9 mouse cellular contexts compared by ENCODE assay signal in the genomic region with DNA sequence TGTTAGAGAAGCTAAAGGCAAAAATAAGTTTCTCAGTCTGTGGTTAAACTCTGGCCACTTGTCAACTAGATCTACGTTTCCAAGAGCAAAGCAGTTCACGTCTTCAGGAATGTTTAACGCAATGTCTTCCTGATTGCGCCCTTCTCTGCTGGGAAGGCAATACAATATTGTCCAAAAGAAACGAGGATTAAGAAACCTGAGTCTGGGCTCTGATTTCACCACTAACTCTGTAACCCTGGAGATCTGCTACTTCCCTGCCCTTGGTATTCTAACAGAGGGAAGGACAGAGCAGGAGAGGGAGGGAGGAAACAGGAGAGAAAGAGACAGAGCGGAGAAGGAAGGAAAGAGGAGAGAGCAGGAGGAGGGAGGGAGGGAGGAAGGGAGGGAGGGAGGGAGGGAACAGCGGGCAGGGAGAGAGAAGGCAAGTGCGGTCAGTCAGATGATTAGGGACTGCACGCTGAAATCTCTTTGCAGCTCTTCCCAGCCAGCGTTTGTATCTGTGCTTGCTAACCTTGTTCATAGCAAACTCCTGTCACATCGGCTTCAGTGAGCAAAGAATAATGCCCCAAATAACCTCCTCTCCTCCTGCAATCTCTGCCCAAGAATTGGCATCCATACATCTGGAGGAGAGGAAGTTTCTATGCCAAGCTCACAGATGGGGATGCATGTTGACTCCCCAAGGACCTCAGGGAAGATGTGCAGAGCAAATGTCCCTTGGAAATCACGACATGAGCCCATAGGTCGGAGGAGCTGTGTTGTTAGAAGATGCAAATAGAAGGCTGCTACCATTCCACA. TPM values are rescaled to one million over a fixed set of nuclear protein-coding genes. Genes with fewer than 3 reads are reported as not detected.
DNase-seq lines count a peak whose midpoint lies in the region; ATAC-seq and TF ChIP-seq lines count a peak whose summit lies in the region.
"Had no signal": no experiment of that assay in that cellular context is flagged by ENCODE, and none has a peak within 500 bp of the region (broad histone marks: within the 10 kb centered on the region; RNA-seq: fewer than 3 reads in every experiment).

No protein-coding gene starts in this region.

- no peaks in the 10 kb centered on the region for H3K79me2 ChIP-seq in myocyte (ENCODE audit: control insufficient read depth, insufficient read depth)

- no peak overlapping the region for H3K27ac ChIP-seq in hindbrain, embryonic 13.5 days
- no peak overlapping the region for H3K27ac ChIP-seq in hindbrain, embryonic 11.5 days (ENCODE audit: low read depth, low read length)
- no peak overlapping the region for H3K27ac ChIP-seq in embryonic facial prominence, embryonic 11.5 days (replicated peaks; ENCODE audit: low read depth, low read length)
- no peak overlapping the region for H3K27ac ChIP-seq in hindbrain, embryonic 15.5 days (replicated peaks)

- peak overlapping the region; percentile 33; the same call in 1 of the 2 replicates for H3K4me2 ChIP-seq in hindbrain, embryonic 13.5 days
- H3K4me2 ChIP-seq in hindbrain, embryonic 11.5 days (replicated peaks; ENCODE audit: low read depth, low read length), result no peak overlapping the region
- peak overlapping the region; percentile 21; the same call in 1 of the 2 replicates for H3K4me2 ChIP-seq in embryonic facial prominence, embryonic 11.5 days (ENCODE audit: low read depth, low read length)
- H3K4me2 ChIP-seq in hindbrain, embryonic 15.5 days, result peak overlapping the region; percentile 35
- peak overlapping the region; percentile 18 for H3K4me2 ChIP-seq in myocyte (ENCODE audit: low read depth)

- peak overlapping the region; percentile 39; the same call in 1 of the 2 replicates for H3K9ac ChIP-seq in hindbrain, embryonic 13.5 days
- no peak overlapping the region for H3K9ac ChIP-seq in hindbrain, embryonic 11.5 days (ENCODE audit: low read depth, low read length)
- H3K9ac ChIP-seq in embryonic facial prominence, embryonic 11.5 days (replicated peaks; ENCODE audit: low read length), result no peak overlapping the region
- no peak overlapping the region for H3K9ac ChIP-seq in hindbrain, embryonic 15.5 days

- H3ac ChIP-seq in myocyte (ENCODE audit: control insufficient read depth, insufficient read length), result no peak overlapping the region

- peaks cover 4% of the 10 kb centered on the region for H3K4me1 ChIP-seq in hindbrain, embryonic 13.5 days (replicated peaks)
- H3K4me1 ChIP-seq in hindbrain, embryonic 11.5 days (replicated peaks; ENCODE audit: control insufficient read depth, insufficient read depth, low read length), result no peaks in the 10 kb centered on the region
- no peaks in the 10 kb centered on the region for H3K4me1 ChIP-seq in embryonic facial prominence, embryonic 11.5 days (ENCODE audit: control insufficient read depth, insufficient read depth, low read length)
- H3K4me1 ChIP-seq in hindbrain, embryonic 15.5 days (replicated peaks), result peaks cover 7% of the 10 kb centered on the region; the same call in 1 of the 2 replicates

- no peak for TF ChIP-seq POLR2A in myocyte (IDR thresholded peaks at IDR 0.05; ENCODE audit: insufficient read length, low read depth)

- no peak overlapping the region for H3K4me3 ChIP-seq in hindbrain, embryonic 13.5 days
- no peak overlapping the region for H3K4me3 ChIP-seq in hindbrain, embryonic 11.5 days (ENCODE audit: low read depth, low read length)
- no peak overlapping the region for H3K4me3 ChIP-seq in embryonic facial prominence, embryonic 11.5 days (ENCODE audit: low read depth, low read length)
- H3K4me3 ChIP-seq in hindbrain, embryonic 15.5 days, result no peak overlapping the region
- no peak overlapping the region for H3K4me3 ChIP-seq in myocyte

- no peak for DNase-seq in hindbrain, embryonic 11.5 days (ENCODE audit: low spot score)
- no peak for DNase-seq in embryonic facial prominence, embryonic 11.5 days (ENCODE audit: low spot score)
- DNase-seq in urinary bladder, postnatal 14 days (ENCODE audit: low spot score), result no peak
- DNase-seq: layer of hippocampus, adult 9-11 months had no signal

- no peak for ATAC-seq in hindbrain, embryonic 13.5 days (ENCODE audit: low FRiP score)
- no peak for ATAC-seq in hindbrain, embryonic 11.5 days (ENCODE audit: low FRiP score)
- ATAC-seq in embryonic facial prominence, embryonic 11.5 days (replicated peaks; ENCODE audit: insufficient number of reproducible peaks, low FRiP score, low TSS enrichment, low read depth), result no peak
- no peak for ATAC-seq in hindbrain, embryonic 15.5 days (ENCODE audit: low FRiP score, low read depth)
- ATAC-seq in megakaryocyte, adult 5-6 weeks (ENCODE audit: poor library complexity, severe bottlenecking), result no peak

- no peaks in the 10 kb centered on the region for H3K9me3 ChIP-seq in hindbrain, embryonic 13.5 days
- H3K9me3 ChIP-seq in hindbrain, embryonic 11.5 days (ENCODE audit: control insufficient read depth, low read length), result no peaks in the 10 kb centered on the region
- H3K9me3 ChIP-seq in embryonic facial prominence, embryonic 11.5 days (replicated peaks; ENCODE audit: control insufficient read depth, low read length), result no peaks in the 10 kb centered on the region
- no peaks in the 10 kb centered on the region for H3K9me3 ChIP-seq in hindbrain, embryonic 15.5 days

- H3K27me3 ChIP-seq in hindbrain, embryonic 13.5 days, result peaks cover 5% of the 10 kb centered on the region; the same call in 1 of the 2 replicates
- H3K27me3 ChIP-seq in hindbrain, embryonic 11.5 days (ENCODE audit: control insufficient read depth, insufficient read depth, low read length), result no peaks in the 10 kb centered on the region
- H3K27me3 ChIP-seq in embryonic facial prominence, embryonic 11.5 days (ENCODE audit: control insufficient read depth, insufficient read depth, low read length), result no peaks in the 10 kb centered on the region
- H3K27me3 ChIP-seq in hindbrain, embryonic 15.5 days, result no peaks in the 10 kb centered on the region
- peaks cover 14% of the 10 kb centered on the region for H3K27me3 ChIP-seq in myocyte (ENCODE audit: control insufficient read depth, insufficient read depth, insufficient read length)

- WGBS in hindbrain, embryonic 13.5 days, result 23% methylated on average over 12 of the region's 13 CpGs
- 27% methylated on average over 12 of the region's 13 CpGs for WGBS in hindbrain, embryonic 11.5 days
- 16% methylated on average over 13 of the region's 13 CpGs for WGBS in embryonic facial prominence, embryonic 11.5 days
- WGBS in hindbrain, embryonic 15.5 days, result 24% methylated on average over 13 of the region's 13 CpGs

- no peaks in the 10 kb centered on the region for H3K36me3 ChIP-seq in hindbrain, embryonic 13.5 days
- H3K36me3 ChIP-seq in hindbrain, embryonic 11.5 days (ENCODE audit: control insufficient read depth, insufficient read depth, low read length), result no peaks in the 10 kb centered on the region
- no peaks in the 10 kb centered on the region for H3K36me3 ChIP-seq in embryonic facial prominence, embryonic 11.5 days (replicated peaks; ENCODE audit: control insufficient read depth, insufficient read depth, low read depth, low read length)
- H3K36me3 ChIP-seq in hindbrain, embryonic 15.5 days, result no peaks in the 10 kb centered on the region
- H3K36me3 ChIP-seq in myocyte (ENCODE audit: control insufficient read depth, insufficient read depth), result no peaks in the 10 kb centered on the region

TF ChIP-seq in myocyte, 11 proteins besides CTCF, POLR2A, EP300 and RAD21:
- TF ChIP-seq MYOG (IDR thresholded peaks at IDR 0.05; ENCODE audit: control insufficient read depth in 1 of 3, insufficient read depth in 1 of 3, insufficient read length in 2 of 3, low read depth in 2 of 3) (no peak), MYOD1 (IDR thresholded peaks at IDR 0.05; ENCODE audit: control insufficient read depth in 1 of 3, insufficient read length in 2 of 3, low read depth in 2 of 3) (no peak), USF1 (IDR thresholded peaks at IDR 0.05; ENCODE audit: low read depth) (no peak), REST (IDR thresholded peaks at IDR 0.05; ENCODE audit: insufficient read depth, insufficient read length) (no peak), TCF3 (IDR thresholded peaks at IDR 0.05; ENCODE audit: insufficient read length, low read depth) (no peak), POLR2AphosphoS2 (IDR thresholded peaks at IDR 0.05; ENCODE audit: insufficient read length, low read depth) (no peak), SRF (IDR thresholded peaks at IDR 0.05; ENCODE audit: control insufficient read depth, insufficient read length, low read depth) (no peak), TCF12 (IDR thresholded peaks at IDR 0.05; ENCODE audit: insufficient read depth, poor library complexity, severe bottlenecking) (no peak), E2F4 (IDR thresholded peaks at IDR 0.05; ENCODE audit: insufficient read depth) (no peak), MAX (IDR thresholded peaks at IDR 0.05; ENCODE audit: low read depth) (no peak), CEBPB (IDR thresholded peaks at IDR 0.05; ENCODE audit: insufficient read depth, poor library complexity, severe bottlenecking) (no peak)

RNA-seq across cellular contexts. Expression of a gene that starts 23.3 kb away (rescaled TPM):
- 18.4 and 19.3 TPM in 2 replicates for polyA plus RNA-seq in hindbrain, embryonic 13.5 days (2015; fragmentation: Nextera tagmentation; extraction: Ambion mirVana)
- 25.4 and 27.4 TPM in 2 replicates for polyA plus RNA-seq in hindbrain, embryonic 11.5 days (2014; fragmentation: Nextera tagmentation; extraction: Ambion mirVana)
- 30.8 and 34.8 TPM in 2 replicates for polyA plus RNA-seq in embryonic facial prominence, embryonic 11.5 days (2014; fragmentation: Nextera tagmentation; extraction: Ambion mirVana)
- polyA plus RNA-seq in hindbrain, embryonic 15.5 days (2015; fragmentation: Nextera tagmentation; extraction: Ambion mirVana), result 16.2 and 18.3 TPM in 2 replicates
- 7.2 TPM for polyA plus RNA-seq in myocyte (2012; fragmentation: generic; extraction: Trizol)
- total RNA-seq in megakaryocyte, adult 5-6 weeks (2015), result 30.0 and 34.6 TPM in 2 replicates
- 25.7 and 33.0 TPM in 2 replicates for total RNA-seq in megakaryocyte, adult 5-6 weeks (2017)

RNA-seq across cellular contexts. Expression of a gene that starts 35.3 kb away (rescaled TPM):
- polyA plus RNA-seq in hindbrain, embryonic 13.5 days (2015; fragmentation: Nextera tagmentation; extraction: Ambion mirVana), result 7.0 and 7.3 TPM in 2 replicates
- 1.2 and 2.9 TPM in 2 replicates for polyA plus RNA-seq in hindbrain, embryonic 11.5 days (2014; fragmentation: Nextera tagmentation; extraction: Ambion mirVana)
- polyA plus RNA-seq in embryonic facial prominence, embryonic 11.5 days (2014; fragmentation: Nextera tagmentation; extraction: Ambion mirVana), result 0.88 and 2.2 TPM in 2 replicates
- 8.3 and 10.7 TPM in 2 replicates for polyA plus RNA-seq in hindbrain, embryonic 15.5 days (2015; fragmentation: Nextera tagmentation; extraction: Ambion mirVana)
- polyA plus RNA-seq in myocyte (2012; fragmentation: generic; extraction: Trizol), result not detected
- total RNA-seq in megakaryocyte, adult 5-6 weeks (2015), result 3.7 and 5.0 TPM in 2 replicates
- total RNA-seq in megakaryocyte, adult 5-6 weeks (2017), result 3.9 and 4.3 TPM in 2 replicates
- total RNA-seq: MEL had no signal
